Mouse (Mus musculus) ZHBTc4 (cell line): ENCODE measurements at regions not wholly inside any gene's neighbourhood (a gene's known extent, or its start where the extent isn't known, plus 50 kb on each side); places are given as distances from the start of the nearest gene placed in this dataset.

Experiments used
- DNase-seq: peaks from one replicate; pipeline ENCODE4 v3.0.0-alpha.2; 2011; ENCODE audit warnings: low read depth, low spot score

DNA sequence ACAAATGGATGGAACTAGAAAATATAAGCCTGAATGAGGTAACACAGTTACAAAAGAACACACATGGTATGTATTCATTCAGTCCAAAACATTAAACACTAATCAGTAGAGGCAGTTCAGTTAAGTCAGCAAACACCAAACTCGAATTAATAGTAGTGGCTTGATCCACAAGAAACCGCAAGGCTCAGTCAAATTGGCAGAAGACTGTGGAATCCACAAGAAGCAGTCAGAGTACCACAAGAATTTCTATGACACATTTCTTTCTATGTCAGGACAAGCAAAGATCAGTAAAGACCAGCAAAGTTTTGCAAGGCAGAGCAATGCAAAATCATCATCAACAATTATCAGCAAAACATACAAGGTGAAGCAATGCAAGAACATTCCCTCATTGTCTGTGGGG, 1373.9 kb upstream of the Zeb2 start:
- DNase-seq = no peak

DNA sequence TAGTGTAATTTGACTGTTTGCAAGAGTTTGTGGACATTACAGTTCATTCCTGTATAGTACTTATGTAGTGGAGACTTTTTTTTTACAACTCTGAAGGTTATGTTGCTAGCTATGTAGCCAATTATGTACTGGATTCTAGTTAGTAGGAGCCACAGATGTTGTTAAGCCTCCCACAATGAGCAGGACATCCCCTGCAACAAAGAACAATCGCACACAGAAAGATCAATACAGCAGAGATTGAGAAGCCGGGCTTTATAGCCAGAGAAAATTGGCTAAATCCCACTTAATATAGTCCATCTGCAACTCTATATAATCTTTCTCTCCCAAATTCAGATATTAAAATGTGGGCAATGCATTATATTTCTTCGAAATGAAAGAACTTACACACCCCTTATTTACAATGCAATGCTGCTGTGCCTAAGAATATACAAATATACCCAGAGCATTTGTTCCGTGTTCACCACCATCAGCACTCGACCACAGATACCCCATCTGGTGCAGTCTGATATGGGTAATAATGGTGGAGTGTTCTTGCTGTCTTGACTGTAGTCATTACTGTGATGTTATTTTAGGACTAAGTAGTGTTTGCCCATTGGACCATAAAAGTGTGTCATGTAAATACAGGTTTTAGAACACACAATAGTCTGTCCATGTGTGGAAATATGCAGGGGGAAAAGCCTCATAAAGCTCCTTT, 1351.9 kb upstream of the Zeb2 start:
- no peak for DNase-seq

DNA sequence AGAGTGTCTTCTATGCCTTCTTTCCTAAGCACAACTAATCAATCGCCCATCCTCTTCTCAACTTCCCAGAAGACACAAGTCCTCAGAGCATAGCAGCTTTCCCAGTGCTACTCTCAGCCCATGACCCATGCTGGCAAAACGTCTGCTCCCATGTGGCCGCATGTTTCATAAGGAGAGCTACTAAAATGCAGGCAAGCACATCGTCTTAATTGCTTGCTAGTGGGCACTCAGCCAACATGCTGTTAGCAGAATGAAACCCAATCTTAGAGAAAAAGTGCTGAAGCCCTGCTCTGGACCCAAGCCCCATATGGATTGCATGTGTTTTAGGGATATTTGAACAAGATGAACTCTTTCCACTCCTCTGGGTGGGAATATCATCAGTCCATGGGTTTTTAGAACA, 1348.2 kb upstream of the Zeb2 start:
- DNase-seq = no peak

DNA sequence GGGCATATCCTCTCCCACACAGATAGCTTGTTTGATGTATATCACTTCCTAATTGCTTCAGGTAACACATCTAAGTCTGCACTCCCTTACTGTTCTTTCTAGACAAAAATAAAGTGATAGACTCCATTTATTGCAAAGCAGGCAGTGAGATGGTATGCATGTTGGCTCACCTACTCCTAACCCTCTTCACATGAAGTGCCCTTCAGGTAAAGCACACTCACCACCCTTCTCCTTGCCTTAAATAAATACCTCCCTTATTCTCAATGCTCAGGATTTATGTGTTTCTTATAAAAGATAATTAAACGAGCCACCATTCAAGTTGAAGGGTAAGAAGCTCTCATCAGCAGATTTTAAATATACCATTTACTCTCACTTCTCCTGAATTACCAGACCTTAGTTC, 1347.7 kb upstream of the Zeb2 start:
- no peak for DNase-seq

DNA sequence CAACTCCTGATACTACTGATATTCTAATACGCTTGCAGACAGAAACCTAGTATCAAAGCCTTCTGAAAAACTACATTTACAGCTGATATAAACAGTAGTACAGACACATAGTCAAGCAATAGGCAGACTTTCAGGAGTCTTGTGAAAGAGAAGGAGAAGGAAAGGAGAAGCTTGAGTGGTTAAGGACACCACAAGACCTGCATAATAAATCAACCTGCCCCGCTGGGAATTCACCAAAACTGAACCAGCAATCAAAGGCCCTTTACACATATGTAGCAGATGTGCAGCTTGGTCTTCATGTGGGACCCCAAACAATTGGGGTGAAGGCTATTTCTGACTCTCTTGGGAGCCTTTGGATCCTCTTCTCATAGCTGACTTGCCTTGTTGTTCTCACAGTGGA, 1345.5 kb upstream of the Zeb2 start:
- DNase-seq = no peak

DNA sequence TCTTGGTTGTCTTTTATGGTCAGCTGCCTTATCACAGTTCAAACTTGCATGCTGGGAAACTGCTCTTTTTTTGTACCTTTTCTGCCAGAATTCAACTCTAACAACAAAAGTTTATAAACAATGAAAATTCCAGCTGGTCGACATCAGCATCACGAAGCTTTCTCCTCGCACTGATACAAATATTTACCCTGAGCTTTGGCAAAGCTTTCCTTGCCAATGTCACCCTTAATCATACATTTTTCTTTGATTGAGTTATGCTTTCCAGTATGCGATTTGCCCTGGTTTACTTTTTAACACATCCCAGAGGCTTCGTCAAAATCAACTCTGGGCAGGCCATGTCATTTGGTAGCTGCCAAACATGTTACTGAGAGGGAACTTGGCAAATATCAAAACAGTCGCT, 1333.5 kb upstream of the Zeb2 start:
- DNase-seq = no peak

DNA sequence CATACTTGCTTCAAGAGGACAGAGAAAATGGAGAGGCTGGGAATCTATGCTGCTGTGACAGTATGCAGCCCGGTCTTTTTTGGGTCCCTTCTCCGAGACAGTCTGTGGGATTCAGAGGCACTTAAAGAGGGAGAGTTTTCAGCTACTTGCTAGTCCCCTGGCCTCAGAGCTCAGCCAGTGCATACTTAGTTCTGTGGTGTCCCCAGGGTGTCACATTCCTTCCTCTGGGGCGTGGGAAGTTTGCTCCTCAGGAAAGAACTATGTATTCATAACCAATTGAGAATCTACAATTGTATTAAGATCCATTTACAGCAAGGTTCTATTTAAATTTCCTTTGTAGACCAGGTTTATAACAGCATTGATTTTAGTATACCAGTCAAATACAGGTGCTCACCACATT, 1328.1 kb upstream of the Zeb2 start:
- no peak for DNase-seq

DNA sequence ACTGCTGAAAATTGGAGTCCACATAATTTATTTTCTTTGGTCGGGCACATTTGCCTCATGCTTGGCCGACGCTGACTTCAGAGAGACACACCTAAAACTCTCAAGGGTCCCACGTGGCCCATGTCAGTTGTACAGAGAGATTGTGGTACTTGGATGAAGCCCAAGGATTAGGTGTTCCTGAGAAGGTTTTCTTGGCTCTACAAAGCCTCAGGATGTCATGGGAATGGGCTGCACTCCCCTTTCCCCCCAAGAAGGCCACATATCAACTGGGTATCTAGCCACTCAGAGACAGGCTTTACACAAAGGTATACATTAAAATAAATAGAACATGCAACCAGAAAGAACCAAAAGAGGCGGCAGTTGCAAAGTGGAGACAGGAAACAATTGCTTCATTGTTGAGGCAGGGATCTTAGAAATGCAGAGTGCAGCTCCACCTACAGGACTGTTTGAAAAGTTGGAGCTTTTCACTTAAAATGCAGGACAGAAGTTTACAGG, 1326.5 kb upstream of the Zeb2 start:
- DNase-seq = peak; percentile 28

DNA sequence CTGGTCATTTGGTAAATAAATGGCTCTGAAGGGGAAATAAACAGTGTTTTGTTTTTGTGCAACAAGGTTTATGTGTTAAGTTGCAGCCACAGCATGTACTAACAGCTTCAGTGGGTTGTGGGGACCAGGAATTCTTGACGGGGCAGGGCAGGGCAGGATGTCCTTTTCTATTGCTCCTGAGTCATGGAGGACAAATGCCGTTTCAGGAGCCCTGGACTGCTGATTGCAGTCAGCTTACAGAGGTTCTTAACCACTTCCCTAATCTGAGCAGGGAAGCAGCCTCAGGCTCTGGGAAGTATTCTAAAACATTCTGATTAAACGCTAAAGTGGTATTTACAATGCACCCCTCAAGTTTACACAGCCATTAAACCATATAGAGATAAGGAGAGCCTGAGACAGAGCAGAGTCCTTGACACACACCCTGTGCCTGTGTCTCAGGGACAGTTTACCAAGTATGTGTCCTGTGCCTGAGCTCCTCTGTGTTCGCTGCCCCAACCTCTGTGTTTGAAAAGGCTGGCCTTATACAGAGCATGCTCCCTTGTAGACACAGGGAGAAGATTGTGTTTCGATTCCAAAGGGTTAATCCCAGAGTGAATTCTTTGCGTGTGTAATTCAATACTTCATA, 1326.0 kb upstream of the Zeb2 start:
- no peak for DNase-seq

DNA sequence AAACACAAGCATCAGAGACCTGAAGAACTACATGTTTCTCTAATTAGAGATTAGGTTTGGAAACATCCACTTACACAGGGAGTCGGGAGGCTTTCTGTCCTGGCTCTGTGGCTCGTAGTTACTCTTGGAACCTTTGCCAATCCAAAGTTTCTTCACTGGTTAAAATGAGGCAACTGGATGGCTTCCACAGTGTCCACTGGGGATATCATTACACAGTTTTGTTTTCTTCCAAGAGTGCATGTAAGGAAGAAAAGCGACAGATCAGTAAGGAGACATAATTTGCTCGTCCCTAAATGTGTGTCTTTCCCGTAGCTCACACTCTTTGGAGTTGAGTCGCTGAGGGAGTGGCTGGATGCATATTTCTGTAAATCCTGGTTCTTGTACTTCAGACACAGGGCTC, 1325.4 kb upstream of the Zeb2 start:
- no peak for DNase-seq

DNA sequence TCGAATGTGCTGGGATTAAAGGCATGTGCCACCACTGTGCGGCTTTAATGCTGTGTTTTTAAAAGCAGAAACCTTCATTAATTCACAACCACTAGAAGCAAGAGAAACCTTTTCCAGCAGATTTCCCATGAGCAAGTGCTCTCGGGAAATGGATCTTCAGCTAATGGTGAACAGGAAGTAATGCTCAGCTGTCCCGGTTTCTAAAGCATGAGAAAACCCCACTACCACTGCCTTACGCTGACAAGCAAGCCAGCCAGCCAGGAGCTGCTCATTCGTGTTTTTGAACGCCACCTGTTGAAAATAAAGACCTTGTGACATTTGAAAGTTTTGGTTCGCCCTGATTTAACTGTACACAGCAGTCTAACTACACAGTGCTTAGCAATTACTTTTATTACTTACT, 1324.7 kb upstream of the Zeb2 start:
- DNase-seq = no peak

DNA sequence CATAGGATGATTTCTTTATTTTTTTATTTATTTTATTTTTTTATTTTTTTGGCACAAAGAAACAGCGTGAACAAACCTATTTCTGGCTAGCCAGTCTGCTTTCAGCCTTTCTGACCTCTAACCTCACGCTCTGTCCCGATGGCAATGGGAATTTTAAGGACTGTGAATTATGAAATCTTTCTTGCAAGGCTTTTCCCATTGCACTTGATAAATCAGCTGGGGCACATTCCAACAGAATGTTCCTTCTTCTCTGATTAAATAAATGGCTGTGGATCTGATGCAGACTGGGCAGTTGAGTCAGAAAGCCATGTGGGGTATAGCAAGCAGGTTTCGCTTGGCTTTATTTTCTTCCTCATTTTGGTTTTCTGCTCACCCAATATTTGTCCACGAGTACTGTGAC, 1324.2 kb upstream of the Zeb2 start:
- no peak for DNase-seq

DNA sequence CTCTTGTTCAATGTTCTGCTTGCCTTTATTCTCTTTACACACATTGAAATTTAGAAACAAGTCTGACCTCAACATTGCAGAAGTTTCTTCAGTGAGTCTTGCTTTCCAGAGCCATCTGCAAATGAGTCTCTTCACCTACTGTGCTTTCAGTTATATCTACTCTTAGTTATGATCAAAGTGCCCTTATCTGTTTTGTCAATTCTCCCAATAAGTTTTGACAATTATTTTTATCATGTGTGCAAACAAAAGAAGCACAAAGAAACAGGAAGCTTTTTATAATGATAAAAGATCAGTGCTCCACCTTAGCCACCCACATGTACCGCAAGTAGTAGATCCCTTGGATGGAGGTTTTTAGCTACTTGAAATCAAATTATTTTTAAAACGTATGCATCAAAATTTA, 1322.8 kb upstream of the Zeb2 start:
- DNase-seq = no peak

DNA sequence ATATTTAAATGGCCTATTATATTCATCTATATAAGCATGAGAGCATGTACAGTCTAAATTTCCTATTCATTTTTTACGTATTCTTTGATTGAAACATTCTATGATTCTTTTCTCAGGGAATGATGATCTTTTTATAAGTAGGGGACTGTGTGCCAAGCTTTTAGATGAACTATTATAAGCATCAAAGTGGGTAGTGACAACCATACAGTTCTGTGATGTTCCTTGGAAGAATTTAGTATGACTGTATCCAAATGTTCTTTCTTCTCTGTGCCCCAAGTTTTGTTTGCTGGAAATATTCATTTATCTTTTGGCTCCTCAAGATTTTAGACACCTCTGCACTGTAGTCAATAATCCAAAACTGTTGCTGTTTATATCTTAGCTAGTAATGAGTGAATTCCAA, 1301.1 kb upstream of the Zeb2 start:
- no peak for DNase-seq

DNA sequence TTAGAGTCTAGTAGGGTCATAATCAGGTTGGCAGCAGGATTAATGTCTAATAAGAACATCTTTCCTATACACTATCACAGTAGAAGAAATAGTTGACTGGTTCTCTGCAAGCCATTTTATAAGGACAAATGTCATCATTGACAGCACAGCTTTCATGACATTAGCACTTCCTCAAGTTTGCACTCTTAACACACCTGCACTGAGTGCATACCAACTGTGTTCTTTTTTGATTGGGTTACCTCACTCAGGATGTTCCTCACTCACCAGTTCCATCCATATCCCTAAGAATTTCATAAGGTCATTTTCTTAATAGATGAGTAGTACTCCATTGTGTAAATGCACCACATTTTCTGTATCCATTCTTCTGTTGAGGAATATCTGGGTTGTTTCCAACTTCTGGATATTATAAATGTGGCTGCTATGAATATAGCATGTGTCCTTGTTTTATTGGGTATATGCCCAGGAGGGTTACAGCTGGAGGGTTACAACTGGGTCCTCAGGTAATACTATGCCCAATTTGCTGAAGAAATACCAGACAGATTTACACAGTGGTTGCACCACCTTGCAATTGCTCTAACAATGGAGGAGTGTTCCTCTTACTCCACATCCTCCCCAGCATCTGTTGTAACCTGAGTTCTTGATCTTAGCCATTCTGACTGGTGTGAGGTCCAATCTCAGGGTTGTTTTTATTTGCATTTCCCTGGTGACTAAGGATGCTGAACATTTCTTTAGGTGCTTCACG, 1285.3 kb upstream of the Zeb2 start:
- DNase-seq = no peak

DNA sequence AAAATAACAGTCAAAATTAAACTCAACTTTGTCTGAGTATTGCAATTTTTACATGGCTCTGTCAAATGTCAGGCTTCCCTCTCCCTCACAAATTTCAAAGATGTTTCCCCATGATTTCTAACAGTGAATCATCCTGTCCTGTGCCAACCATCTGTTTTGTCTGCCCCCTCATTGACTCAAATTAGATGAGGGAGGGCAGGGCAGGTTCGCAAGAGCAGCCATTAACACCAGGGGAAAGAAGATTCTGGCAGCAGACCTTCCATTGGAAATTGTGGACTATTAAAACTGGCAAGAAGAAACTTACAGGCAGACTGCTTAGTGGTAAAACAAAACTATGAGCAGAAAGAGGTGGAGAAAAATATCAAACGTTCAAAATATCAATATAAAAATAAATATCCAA, 1277.0 kb upstream of the Zeb2 start:
- DNase-seq = no peak

DNA sequence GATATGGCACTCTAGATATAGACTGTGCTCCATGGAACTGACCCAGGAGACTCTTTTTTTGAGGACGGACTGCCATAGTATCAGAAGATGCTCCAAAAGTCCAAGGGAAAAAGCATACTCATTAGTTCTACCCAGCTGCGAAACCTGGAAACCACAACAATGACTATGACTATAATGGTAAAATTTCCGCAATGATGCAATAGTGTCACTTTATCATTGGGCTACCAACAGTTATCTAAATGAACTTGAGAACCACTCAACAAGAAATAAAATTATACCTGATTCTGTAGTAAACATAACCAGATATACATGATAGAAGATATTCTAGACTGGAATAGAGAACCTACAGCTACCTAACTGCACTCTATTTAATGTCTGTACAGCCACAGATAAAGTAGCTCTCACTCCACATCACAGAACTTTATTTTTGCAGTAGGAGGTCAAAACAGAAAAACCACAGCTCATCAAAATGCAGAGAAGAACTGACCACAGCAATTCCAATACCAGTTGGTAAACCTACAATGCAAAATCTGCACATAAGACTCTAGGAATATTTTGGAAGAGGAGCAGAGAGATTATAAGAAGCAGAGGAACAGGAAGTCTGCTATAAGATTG, 1255.8 kb upstream of the Zeb2 start:
- no peak for DNase-seq

DNA sequence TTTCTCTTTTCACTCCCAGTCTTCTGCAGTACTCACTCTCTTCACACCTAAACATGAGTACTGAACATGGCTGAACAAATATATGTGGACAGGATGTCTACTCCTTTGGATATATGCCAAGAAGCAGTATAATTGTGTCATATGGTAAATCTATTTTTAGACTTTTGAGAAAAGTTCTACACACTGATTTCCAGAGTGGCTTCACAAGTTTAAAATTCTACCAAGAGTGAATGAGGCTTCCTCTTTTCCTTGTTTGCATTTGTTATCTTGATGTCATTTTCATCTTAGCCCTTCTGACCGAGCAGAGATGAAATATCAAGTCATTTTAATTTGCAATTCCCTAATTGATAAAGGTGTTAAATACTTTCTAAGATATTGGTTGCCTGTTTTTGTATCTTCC, 1254.6 kb upstream of the Zeb2 start:
- DNase-seq = no peak

DNA sequence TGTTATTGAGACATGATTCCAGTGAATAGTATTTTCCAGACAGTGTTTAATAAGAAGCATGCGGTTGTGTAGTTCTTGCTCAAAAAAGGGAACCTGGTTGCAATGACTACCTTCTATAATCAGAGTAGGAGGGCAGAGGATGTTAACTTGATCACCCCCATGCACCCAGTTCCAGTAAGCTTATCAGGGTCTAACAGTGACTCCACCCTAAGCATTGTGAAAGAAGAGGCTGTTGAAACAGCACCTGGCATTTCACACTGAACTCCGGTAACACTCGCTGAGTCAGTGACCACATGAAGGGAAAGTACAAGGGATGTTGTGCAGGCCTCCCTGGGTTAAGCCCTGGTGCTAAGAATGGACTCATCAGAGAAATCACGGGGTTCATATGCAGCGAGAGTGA, 1253.8 kb upstream of the Zeb2 start:
- no peak for DNase-seq

DNA sequence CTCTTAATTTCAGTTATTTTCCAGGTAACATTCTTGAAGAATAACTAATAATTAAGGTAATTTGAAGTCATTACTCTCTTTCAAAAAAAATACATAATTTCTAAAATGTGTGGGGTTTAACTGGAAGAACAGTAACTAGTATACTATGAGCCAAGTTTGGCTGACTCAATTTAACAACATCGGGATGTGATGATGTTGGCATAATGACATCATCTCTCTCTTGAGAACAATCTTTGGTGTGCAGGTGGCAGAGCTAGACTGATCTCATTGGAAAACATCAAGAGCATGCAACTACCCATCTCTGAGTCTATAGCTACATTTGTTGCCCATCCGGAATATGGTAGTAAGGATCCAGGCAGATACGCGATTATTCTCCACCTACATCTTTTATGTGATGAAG, 1251.7 kb upstream of the Zeb2 start:
- DNase-seq = no peak

DNA sequence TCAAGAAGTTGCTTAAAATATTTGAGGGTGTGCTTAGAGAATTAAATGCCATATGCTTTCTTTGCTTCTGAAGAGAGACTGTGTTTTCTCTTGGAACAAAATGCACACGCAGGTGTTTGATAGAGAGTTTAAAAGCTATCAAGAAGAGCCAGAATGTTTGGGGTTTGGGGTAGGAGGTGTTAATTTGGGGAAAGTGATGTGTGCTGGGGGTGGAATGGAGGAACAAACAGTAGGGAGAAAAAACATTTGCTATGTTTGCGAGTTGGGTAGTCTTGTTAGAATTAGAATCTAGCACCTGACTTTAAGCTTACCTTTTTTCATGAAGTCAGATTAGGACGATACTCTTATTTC, 1248.9 kb upstream of the Zeb2 start:
- DNase-seq = no peak

DNA sequence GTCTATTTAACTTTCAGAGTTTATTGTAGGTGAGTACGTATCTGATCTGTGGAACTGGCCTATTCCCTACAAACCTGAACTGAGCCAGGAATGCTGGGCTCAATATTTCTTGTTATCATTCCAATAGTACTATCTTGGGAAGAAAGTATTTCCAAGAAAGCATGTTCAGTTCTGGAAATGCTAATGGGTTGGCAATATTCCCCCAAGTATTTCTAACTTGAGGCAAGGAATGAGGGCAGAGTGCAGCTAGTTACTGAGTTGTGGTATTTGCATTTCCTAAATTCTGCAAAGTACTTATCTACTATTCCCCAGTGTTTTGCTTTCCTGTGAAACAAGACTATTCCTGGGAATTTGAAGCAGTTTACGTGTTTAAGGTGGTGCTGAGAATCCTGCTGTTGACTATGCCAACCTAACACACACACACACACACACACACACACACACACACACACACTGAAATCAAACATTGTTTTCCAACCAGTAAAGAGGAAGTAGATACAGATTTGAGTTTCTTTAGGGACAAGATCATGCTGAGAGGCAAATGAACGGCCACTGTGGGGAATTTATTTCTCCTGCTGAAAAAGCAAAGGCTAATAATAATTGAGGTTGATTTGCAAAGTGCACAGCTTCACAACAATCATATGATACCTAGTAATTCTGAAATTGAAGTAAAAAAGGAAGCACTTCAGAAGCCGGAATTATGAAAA, 1248.4 kb upstream of the Zeb2 start:
- DNase-seq = no peak
